Mouse (Mus musculus) spleen, postnatal 10 days (tissue): ENCODE results near the gene Gm20662.
"Not testable (repeated sequence)": the region's sequence is repeated elsewhere in the genome, so short reads cannot be mapped to it uniquely, and the experiment has no call there.

ENCODE experiments used
- DNase-seq, 2 experiments: peaks; one replicate each; pipeline ENCODE4 v3.0.0; 2021 to 2022; ENCODE audit warnings: low spot score in 2 of 2

The Gm20662 gene

DNA sequence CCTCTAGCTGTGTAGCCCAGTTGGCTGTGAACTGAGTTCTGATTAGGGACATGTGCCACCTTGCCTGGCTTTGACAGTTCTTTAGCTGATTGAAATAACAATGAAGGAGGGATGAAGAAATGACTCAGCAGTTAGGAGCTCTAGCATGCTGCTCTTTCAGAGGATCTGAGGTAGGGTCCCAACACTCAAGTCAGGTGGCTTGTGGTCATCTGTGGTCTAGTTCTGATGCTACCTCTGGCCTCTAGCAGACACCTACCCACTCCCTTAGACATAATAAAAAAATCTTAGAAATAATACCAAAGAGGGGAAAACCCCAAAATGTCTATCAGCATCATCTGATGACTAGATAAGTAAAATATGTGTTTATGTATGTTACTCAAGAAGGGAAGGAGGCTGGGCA is 14.2 kb downstream of the Gm20662 start:
- no peak for DNase-seq

GRCm38 (mm10) chr9:108013577-108013976 is 17.4 kb downstream of the Gm20662 start:
- not testable (repeated sequence) for DNase-seq

DNA sequence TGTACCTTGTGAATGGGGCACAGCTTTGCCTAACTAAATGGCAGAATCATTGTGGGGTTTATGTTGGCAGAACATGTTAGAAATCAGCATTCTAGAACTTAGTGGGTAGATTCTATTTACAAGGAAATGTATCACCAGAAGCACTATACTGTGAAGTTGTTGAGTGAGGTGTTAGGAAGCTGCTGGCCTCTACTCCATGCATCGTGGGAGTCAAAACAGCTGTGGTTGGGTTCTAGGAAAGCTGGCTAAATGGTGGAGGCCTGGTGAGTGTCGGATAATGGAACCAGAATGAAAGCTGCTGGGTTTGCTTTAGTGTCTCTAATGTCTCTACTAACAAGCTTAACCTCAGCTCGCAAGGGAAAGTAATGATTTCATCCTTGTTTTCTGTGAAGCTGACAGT is 21.0 kb downstream of the Gm20662 start:
- no peak for DNase-seq

DNA sequence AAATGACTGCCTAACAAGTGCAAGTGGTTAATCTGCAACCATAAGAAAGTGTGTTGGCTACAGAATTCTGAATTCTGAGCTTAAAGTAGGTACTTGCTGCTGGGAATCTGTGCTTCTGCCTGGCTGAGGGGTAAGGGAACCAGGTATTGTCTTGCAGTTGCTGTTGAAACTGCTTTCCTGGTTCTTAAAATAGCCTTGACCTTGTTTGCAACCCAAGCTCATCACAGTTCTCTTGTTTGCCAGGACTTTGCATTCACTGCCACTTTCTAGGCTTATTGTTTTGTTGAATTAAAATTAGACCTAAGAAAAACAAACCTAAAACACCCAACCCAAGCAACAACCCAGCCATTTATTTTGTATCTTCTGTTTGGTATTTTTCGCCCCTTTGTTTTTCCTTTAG is 24.6 kb downstream of the Gm20662 start:
- no peak for DNase-seq

- no peak for DNase-seq
Measured at GRCm38 (mm10) chr9:108023216-108023615, 27.1 kb downstream of the Gm20662 start.

GRCm38 (mm10) chr9:108026584-108026983 is 30.4 kb downstream of the Gm20662 start:
- DNase-seq: no peak

- DNase-seq: no peak
Measured at GRCm38 (mm10) chr9:108027867-108028266, 31.7 kb downstream of the Gm20662 start.

- DNase-seq: no peak
Measured at GRCm38 (mm10) chr9:108032126-108032525, 36.0 kb downstream of the Gm20662 start.

- DNase-seq: peak in 1 of 2 experiments; percentile 22
Measured at GRCm38 (mm10) chr9:108035331-108036156, 39.4 kb downstream of the Gm20662 start.

- DNase-seq: no peak
Measured at GRCm38 (mm10) chr9:108044751-108045492, 48.8 kb downstream of the Gm20662 start.

DNA sequence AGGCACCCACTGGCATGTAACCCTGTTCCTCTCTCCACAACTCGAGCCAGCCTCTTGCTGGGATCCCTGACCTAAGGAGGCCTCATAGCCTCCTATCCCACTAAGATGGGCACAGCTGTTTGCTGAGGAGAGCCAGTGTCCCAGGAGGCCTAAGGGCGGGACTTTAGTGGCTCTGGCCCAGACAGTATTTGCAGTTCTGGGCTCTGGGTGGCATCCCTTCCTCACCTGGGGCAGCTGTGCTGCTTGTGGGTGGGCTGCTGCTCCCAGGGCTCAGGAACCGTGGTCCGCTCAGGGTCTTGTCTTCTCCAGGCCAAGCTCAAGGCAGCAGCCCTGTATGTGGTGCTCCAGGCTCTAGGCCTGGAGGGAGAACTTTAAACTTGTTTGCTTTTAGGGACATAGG is 50.4 kb downstream of the Gm20662 start:
- no peak for DNase-seq

- no peak for DNase-seq
Measured at GRCm38 (mm10) chr9:108047601-108048565, 51.7 kb downstream of the Gm20662 start.

GRCm38 (mm10) chr9:108048566-108048955 is 52.4 kb downstream of the Gm20662 start:
- no peak for DNase-seq

DNA sequence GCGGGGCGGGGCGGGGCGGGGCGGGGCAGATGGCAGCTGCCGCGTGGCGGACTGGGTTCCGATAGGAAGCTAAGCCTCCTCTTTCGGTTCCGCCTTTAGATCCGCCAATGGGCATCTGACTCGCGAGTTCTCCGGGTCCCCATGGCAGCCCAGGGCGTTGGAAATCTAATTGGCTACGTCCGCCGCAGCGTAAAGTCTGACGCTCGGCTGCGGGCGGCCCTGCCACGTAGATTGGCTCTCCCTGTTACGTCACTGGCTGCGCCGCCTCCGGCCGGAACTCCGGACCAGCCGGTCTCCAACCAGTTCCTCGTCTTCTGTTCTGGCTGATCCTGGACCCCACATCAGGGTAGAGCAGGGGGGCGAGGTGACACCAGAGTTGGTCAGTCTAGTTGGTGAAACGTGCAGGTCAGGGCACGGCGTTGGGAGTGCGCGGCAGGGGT is 52.9 kb downstream of the Gm20662 start, which contains the start of gene Gmppb:
Gmppb (plus strand) TSS at position 227 of the 440 bp plus-strand sequence.
- peak; percentile 89 to 97 for DNase-seq

- peak in 1 of 2 experiments; percentile 22 for DNase-seq
Measured at GRCm38 (mm10) chr9:108049561-108050251, 53.6 kb downstream of the Gm20662 start.

- DNase-seq: no peak
Measured at GRCm38 (mm10) chr9:108051184-108051930, 55.2 kb downstream of the Gm20662 start.

GRCm38 (mm10) chr9:108051931-108052220 is 55.7 kb downstream of the Gm20662 start:
- DNase-seq: no peak

DNA sequence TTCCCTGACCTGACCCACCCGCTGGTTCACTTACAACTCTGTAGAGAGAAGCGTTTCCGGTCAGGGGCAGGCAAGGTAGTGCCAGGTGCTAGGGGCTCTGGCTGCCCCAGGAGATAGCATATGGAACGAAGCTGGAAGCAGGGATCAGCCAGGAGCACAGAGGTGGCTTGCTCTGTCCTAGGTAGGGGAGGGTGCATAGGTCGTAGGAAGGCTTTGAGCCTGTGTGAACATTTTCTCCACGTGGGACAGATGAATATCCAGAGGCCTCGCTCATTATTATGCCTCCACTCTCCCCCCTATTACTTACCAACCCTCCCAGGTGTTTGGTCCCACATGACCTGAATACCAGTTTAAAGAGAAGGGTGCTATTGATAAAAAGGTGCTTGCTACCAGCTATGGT is 56.3 kb downstream of the Gm20662 start:
- no peak for DNase-seq

GRCm38 (mm10) chr9:108052885-108053664 is 56.9 kb downstream of the Gm20662 start, which contains the start of gene Amigo3:
TSS of gene Amigo3 (plus strand) at chr9:108053159.
- peak; percentile 97 for DNase-seq
